Mouse (Mus musculus) inflammation-experienced regulatory T-cells, adult 6 months (primary cell): ENCODE measurements around the gene Kcne1. TPM values are rescaled to one million over a fixed set of nuclear protein-coding genes. Genes with fewer than 3 reads are reported as not detected.

Experiments
- ATAC-seq: one replicate; pipeline ENCODE4 v1.8.0; 2017
- polyA plus RNA-seq, 3 experiments: library from polyadenylated mRNA; unstranded; fragments of 100-300 nt; shearing (Covaris generic); gene quantifications; one replicate each; pipeline ENCODE4 v1.2.1; 2017

Kcne1 gene
- polyA plus RNA-seq, 3 experiments from 2014 or later = not detected

DNA sequence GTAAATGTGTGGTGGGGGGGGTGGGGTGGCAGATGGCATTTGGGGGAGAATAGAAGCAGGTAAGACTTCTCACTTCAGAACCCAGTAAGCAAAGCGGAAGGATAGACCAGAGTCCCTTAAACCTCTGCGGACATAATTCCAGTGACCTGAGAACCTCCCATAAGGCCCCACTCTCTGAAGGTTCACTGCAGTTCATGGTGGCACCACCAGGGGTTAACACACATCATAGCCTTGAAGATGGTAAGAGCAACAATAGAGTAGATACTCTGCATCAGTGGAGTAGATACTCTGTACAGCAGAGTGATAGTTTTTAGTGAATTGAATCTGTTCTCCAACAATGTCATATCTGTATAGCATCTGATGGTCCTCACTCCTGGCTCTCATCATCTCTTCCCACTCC is 53.7 kb downstream of the Kcne1 start:
- ATAC-seq = no peak

DNA sequence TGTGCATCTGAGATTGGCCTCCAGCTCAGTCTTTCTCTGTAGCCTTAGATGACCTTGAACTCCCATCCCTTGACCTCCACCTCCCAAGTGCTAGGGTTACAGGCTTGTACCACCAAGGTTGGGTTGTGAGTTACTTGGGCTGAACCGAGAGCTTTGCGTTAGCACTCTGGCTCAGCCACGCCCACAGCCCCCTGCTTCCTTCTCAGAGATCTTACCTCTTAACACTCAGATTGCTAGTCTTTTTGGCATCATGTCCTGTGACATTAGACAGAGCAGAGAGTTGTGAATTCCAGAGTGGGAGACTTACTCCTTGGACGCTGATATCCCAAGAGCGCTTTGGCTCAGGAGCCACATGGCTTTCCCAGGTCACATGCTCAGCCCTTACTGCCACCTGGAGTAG is 56.8 kb downstream of the Kcne1 start:
- no peak for ATAC-seq

DNA sequence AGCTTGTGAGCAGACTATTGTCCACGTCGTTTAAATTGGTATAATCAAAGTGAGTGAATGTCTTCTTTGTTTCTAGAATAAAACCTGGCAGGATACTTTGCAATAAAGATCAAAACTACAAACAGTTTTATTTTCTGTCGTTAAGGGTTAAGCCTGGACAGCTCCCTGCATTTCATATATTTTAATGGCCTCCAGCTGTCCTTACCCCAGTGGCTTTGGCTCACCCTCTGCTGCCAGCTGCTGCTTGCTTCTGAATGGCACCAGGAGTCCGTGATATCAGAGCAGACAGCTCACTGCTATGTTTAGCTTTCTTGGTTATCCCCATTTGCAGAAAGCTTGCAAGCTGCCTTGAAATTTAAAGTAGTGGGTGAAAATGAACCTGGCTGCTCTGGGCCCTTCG is 57.3 kb downstream of the Kcne1 start:
- ATAC-seq = no peak

DNA sequence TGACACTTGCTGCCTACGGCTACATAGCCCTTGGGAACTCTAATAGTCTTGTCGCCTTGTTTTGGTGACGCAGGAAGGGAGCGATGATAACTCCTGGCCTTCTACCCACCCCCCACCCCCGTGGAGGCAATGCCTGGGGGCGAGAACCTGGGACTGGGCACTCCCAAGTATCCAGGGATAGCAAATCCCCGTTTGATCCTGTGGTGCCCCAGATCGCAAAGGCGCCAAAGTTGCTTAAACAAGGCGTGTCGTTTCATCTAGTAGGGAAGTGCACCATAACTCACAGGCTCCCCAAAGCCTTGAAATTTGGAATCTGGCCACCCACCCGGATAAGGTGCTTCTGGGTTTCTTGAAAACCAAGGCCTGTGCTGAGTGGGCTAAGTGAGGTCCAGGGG is 57.9 kb downstream of the Kcne1 start:
- peak; percentile 47 for ATAC-seq

DNA sequence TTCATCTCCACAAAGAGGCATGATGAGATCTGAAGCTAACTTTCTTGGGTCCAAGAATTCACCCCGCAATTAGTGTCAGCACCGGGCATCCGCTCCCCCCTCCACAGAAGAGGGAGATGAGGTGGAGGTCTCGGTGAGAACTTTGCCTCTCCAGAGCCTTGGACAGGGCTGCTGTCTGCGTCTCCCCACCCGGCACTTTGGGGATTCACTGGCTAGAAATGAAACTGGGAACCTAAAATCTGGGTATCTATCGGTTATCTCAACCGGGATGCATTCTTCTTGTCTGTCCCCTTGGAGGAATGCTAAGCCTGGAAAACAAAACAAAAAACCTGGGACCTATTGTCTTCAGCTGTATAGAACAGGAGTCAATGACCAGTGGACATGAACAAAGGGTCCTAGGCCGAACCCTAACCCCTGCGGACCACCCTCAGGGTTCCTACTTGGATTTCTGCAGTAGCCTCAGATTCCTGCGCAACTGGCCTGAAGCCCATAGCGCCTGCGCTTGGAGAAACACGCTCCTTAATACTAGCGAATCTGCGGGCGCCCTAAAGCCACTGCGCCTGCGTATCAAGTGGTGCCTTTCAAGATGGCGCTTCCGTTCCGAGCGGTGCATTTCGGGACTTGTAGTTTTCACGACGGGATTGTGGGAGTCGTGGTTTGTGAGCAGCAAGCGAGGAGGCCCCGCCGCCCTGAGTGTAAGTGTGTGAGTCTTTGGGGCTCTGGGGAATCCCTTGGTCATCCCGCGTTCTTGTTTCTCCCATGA is 58.4 kb downstream of the Kcne1 start, which contains the start of gene Smim11:
Gene Smim11 (plus strand): TSS at position 638 of the 763 bp plus-strand sequence.
- ATAC-seq = peak; percentile 95

Other genes starting within 250 kb of the Kcne1 start
- gene Kcne2, start 67.1 kb downstream of the Kcne1 start, polyA plus RNA-seq = not detected
- 100 to 1,000 TPM; 112 to 149 (median 139) TPM for gene Smim11, start 58.2 kb downstream of the Kcne1 start, polyA plus RNA-seq
- gene Fam243, start 38.0 kb downstream of the Kcne1 start, polyA plus RNA-seq = not detected
- 1 to 10 TPM; 1.8 to 3.3 (median 1.9) TPM for gene Rcan1, start 111.4 kb upstream of the Kcne1 start, polyA plus RNA-seq
- not detected for gene Clic6, start 126.3 kb upstream of the Kcne1 start, polyA plus RNA-seq